Mouse (Mus musculus) adrenal gland, adult 8-10 months (tissue): Measurements from ENCODE around the gene Mthfd1l. TPM values are rescaled to one million over a fixed set of nuclear protein-coding genes. Genes with fewer than 3 reads are reported as not detected.
"Not testable (repeated sequence)": the region's sequence is repeated elsewhere in the genome, so short reads cannot be mapped to it uniquely, and the experiment has no call there.

Experiments used
- DNase-seq: peaks from one replicate; pipeline ENCODE4 v3.0.0; 2022
- total RNA-seq, 4 experiments: library from RNA; stranded (reverse); gene quantifications; 2 replicates each; pipeline ENCODE4 v1.2.4; 2022

Gene Mthfd1l
- total RNA-seq, 4 experiments from 2014 or later = 4.9 to 9.2 (median 8.0) TPM

- DNase-seq = not testable (repeated sequence)
Measured at GRCm38 (mm10) chr10:4123280-4123945, 150.5 kb downstream of the Mthfd1l start.

- no peak for DNase-seq
Measured at GRCm38 (mm10) chr10:4124148-4124547, 151.2 kb downstream of the Mthfd1l start.

GRCm38 (mm10) chr10:4125232-4125631 lies 152.3 kb downstream of the Mthfd1l start:
- no peak for DNase-seq

GRCm38 (mm10) chr10:4126335-4127012 lies 153.6 kb downstream of the Mthfd1l start:
- DNase-seq = no peak

GRCm38 (mm10) chr10:4128411-4128810 lies 155.5 kb downstream of the Mthfd1l start:
- no peak for DNase-seq

GRCm38 (mm10) chr10:4128915-4129314 lies 156.0 kb downstream of the Mthfd1l start:
- DNase-seq = no peak

- no peak for DNase-seq
Measured at GRCm38 (mm10) chr10:4129461-4129860, 156.5 kb downstream of the Mthfd1l start.

- DNase-seq = no peak
Measured at GRCm38 (mm10) chr10:4130034-4130607, 157.2 kb downstream of the Mthfd1l start.

- no peak for DNase-seq
Measured at GRCm38 (mm10) chr10:4132735-4133134, 159.8 kb downstream of the Mthfd1l start.

GRCm38 (mm10) chr10:4135100-4135764 lies 162.3 kb downstream of the Mthfd1l start:
- no peak for DNase-seq

- no peak for DNase-seq
Measured at GRCm38 (mm10) chr10:4139531-4139930, 166.6 kb downstream of the Mthfd1l start.

- DNase-seq = no peak
Measured at GRCm38 (mm10) chr10:4141689-4142088, 168.8 kb downstream of the Mthfd1l start.

- no peak for DNase-seq
Measured at GRCm38 (mm10) chr10:4142816-4143215, 169.9 kb downstream of the Mthfd1l start.

GRCm38 (mm10) chr10:4143381-4143780 lies 170.5 kb downstream of the Mthfd1l start:
- no peak for DNase-seq

- DNase-seq = no peak
Measured at GRCm38 (mm10) chr10:4145080-4145807, 172.3 kb downstream of the Mthfd1l start.

- DNase-seq = no peak
Measured at GRCm38 (mm10) chr10:4146947-4147346, 174.0 kb downstream of the Mthfd1l start.

- no peak for DNase-seq
Measured at GRCm38 (mm10) chr10:4151159-4151558, 178.2 kb downstream of the Mthfd1l start.

- DNase-seq = no peak
Measured at GRCm38 (mm10) chr10:4151862-4152776, 179.2 kb downstream of the Mthfd1l start.

GRCm38 (mm10) chr10:4153031-4153430 lies 180.1 kb downstream of the Mthfd1l start:
- no peak for DNase-seq

- no peak for DNase-seq
Measured at GRCm38 (mm10) chr10:4154035-4154434, 181.1 kb downstream of the Mthfd1l start.

GRCm38 (mm10) chr10:4155521-4155920 lies 182.6 kb downstream of the Mthfd1l start:
- DNase-seq = no peak
